Comparison of ENCODE assay signal across 5 mouse cellular contexts in the genomic region with DNA sequence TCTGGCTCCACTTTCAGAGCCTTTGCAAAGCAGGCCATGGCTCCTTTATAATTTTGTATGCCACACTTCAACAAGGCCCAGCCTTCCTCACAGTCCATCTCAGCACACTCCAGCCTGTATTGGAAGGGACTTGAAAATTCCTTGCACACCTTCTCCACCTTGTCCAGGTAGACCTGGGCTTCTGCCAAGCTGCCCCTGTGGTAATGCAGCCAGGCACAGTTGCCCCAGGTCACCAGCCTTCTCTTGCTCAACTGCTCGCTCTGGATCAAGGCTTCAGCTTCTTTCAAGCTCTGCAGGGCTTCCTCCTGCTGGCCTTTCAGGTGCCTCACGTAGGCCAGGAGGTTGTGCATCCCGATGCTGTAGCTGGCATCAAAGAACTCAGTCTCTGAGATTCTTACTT. TPM values are rescaled to one million over a fixed set of nuclear protein-coding genes. Genes with fewer than 3 reads are reported as not detected.
"Had no signal": no experiment of that assay in that cellular context is flagged by ENCODE, and none has a peak within 500 bp of the region (broad histone marks: within the 10 kb centered on the region; RNA-seq: fewer than 3 reads in every experiment).

No protein-coding gene starts in this region.

RNA-seq across cellular contexts. Expression of a gene that starts 7.2 kb away (rescaled TPM):
- polyA plus RNA-seq: hindbrain, embryonic 10.5 days; kidney, embryonic 14.5 days had no signal

RNA-seq across cellular contexts. Expression of a gene that starts 13.2 kb away (rescaled TPM):
- polyA plus RNA-seq: heart, embryonic 10.5 days; hindbrain, embryonic 10.5 days; hindbrain, embryonic 11.5 days; hindbrain, embryonic 12.5 days had no signal
